Mouse (Mus musculus) lung, adult 2 months (tissue): Measurements from ENCODE around the gene Sptlc2.

ENCODE experiments used
- CTCF ChIP-seq: fragments of 200-500 bp; IDR thresholded peaks from 2 replicates; pipeline ENCODE4 v1.5.1; 2011; ENCODE audit warnings: mild to moderate bottlenecking, low read length, control low read depth; ENCODE audit not compliant: insufficient read depth
- POLR2A ChIP-seq: fragments of 200-500 bp; IDR thresholded peaks from 2 replicates; pipeline ENCODE4 v1.6.1; 2011; ENCODE audit warnings: low read depth, mild to moderate bottlenecking, control low read depth, low read length, borderline replicate concordance; ENCODE audit errors: extremely low read depth

DNA sequence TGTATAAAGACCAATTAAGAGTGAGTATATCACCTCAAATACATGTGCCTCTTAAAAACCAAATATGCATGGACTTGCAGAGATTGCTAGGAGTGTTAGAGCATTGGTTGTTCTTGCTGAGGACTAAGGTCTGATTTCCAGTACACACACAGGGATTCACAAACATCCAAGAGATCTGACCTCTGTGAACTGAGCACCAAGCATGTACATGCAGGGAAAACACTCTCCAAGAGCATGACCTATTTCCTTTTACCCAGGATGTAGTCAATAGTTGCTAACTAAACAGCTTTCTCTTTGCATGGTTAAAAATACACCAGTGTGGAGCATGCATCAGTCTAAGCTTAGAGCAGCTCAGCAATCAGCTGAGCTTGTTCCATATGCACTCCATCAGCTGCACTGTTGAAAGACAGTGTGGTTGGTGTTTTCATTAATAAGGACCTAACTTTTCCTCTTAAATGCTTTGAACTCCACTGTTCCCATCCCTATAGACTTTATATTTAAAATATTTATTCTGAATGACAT, 45.0 kb downstream of the Sptlc2 start:
- TF ChIP-seq CTCF = no peak
- TF ChIP-seq POLR2A = no peak
